Mouse (Mus musculus): ENCODE results near the gene Mfsd1.

GRCm38 (mm10) chr3:67618222-67618621, 35.7 kb downstream of the Mfsd1 start:
- TF ChIP-seq CTCF (IDR thresholded peaks at IDR 0.05; ENCODE audit: insufficient read depth, low read length) = no peak
- no peak for TF ChIP-seq POLR2A (IDR thresholded peaks at IDR 0.05; ENCODE audit: borderline replicate concordance, extremely low read depth, low read depth, low read length)
